Mouse (Mus musculus) C2C12 (cell line): ENCODE results near the gene Gprc5c. TPM values are rescaled to one million over a fixed set of nuclear protein-coding genes. Genes with fewer than 3 reads are reported as not detected.
A peak's percentile ranks its signal among the peaks of the same experiment; 100 is the strongest.

Experiments used
- H3K27me3 ChIP-seq: one replicate; pipeline ENCODE4 v1.6.1; 2011; ENCODE audit not compliant: control insufficient read depth, insufficient read depth, insufficient read length
- H3K36me3 ChIP-seq: one replicate; pipeline ENCODE4 v1.6.1; 2011; ENCODE audit not compliant: control insufficient read depth, insufficient read depth
- H3K4me3 ChIP-seq: one replicate; pipeline ENCODE4 v1.5.1; 2011; ENCODE audit warnings: mild to moderate bottlenecking, control low read depth; ENCODE audit not compliant: poor library complexity, insufficient read depth, severe bottlenecking
- H3K79me2 ChIP-seq: one replicate; pipeline ENCODE4 v1.6.1; 2011; ENCODE audit not compliant: control insufficient read depth, insufficient read depth
- H3K79me3 ChIP-seq: one replicate; pipeline ENCODE4 v1.6.1; 2011; ENCODE audit warnings: low read depth, control low read depth
- H3ac ChIP-seq: one replicate; pipeline ENCODE3; 2011; ENCODE audit warnings: low read depth; ENCODE audit not compliant: control insufficient read depth, insufficient read length
- CEBPB ChIP-seq: IDR thresholded peaks from one replicate; pipeline ENCODE4 v1.6.1; 2011; ENCODE audit warnings: low read depth, mild to moderate bottlenecking, control low read depth, moderate library complexity
- CTCF ChIP-seq: IDR thresholded peaks from one replicate; pipeline ENCODE4 v1.5.1; 2011; ENCODE audit not compliant: control insufficient read depth, insufficient read depth, insufficient read length
- FOSL1 ChIP-seq: IDR thresholded peaks from one replicate; pipeline ENCODE4 v1.8.0; 2011; ENCODE audit warnings: mild to moderate bottlenecking, low read length; ENCODE audit not compliant: poor library complexity, insufficient read depth, severe bottlenecking
- MAX ChIP-seq: IDR thresholded peaks from one replicate; pipeline ENCODE4 v1.6.1; 2011; ENCODE audit warnings: mild to moderate bottlenecking, control low read depth
- MYOD1 ChIP-seq: IDR thresholded peaks from one replicate; pipeline ENCODE4 v1.6.1; 2011; ENCODE audit warnings: low read depth; ENCODE audit not compliant: control insufficient read depth, insufficient read length
- MYOG ChIP-seq: IDR thresholded peaks from one replicate; pipeline ENCODE4 v1.6.1; 2011; ENCODE audit not compliant: control insufficient read depth, insufficient read length; ENCODE audit errors: extremely low read depth
- USF1 ChIP-seq: IDR thresholded peaks from one replicate; pipeline ENCODE4 v1.6.1; 2011; ENCODE audit warnings: low read depth, mild to moderate bottlenecking, control low read depth, moderate library complexity
- polyA plus RNA-seq: library from polyadenylated mRNA; unstranded; fragments of >200 nt; fragmentation: generic; extraction: Trizol; gene quantifications from one replicate; pipeline ENCODE4 v1.2.1, GENCODE M21; 2012; ENCODE audit warnings: missing spikeins

Gene Gprc5c
- polyA plus RNA-seq, 1 experiment: 0.75 TPM

DNA sequence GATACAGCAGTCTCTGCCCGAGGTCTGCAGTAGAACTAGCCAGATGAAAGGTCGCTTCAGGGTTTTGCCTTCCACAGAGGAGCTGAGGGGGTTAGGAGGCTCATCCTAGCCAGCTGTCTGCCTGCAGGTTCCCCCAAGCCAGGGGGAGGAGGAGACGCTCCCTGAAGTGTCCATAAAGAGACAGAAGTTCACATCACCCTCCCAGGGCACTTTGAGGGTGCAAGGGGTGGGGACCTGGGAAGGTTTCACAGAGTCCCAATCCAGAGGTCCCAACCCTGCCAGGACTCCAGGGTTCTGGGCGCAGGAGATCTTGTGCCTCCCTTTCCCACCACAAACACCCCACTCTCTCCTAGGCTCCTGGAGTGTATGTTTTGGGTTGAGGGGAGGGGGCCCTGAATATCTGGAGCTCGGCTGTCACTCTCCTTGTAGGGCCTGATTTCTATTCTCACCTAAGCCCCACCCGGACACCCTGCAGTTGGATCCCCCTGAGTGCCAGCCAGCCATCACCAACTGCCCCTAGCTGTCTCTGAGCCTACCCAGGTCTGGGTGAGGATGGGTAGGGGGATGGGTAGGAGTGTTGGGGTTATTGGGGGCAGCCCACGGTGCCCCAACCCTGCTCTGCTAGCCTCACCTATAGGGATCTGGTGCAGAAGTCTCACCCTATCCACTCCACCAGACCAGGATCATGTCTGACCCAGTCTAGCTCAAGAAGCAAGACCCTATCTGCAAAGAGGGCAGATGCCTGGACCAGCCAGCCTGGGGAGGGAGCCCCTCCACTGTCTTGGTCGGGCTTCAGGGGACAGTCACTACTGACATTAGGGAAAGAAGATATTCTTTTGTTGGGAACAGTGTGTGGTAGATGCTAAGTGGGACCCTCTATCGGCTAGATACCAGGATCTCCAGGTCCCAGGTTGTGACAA is 23.5 kb downstream of the Gprc5c start:
- no peak for TF ChIP-seq CTCF
- TF ChIP-seq MAX: no peak
- no peak for TF ChIP-seq MYOD1
- no peaks in the 10 kb centered on the region for H3K79me2 ChIP-seq

GRCm38 (mm10) chr11:114875301-114875801 is 24.4 kb downstream of the Gprc5c start:
- Histone ChIP-seq H3K79me3 (no peaks in the 10 kb centered on the region), H3K36me3 (no peaks in the 10 kb centered on the region), H3K27me3 (no peaks in the 10 kb centered on the region), H3ac (no peak overlapping the region), H3K79me2 (no peaks in the 10 kb centered on the region), H3K4me3 (no peak overlapping the region)
- TF ChIP-seq FOSL1 (no peak), MYOD1 (no peak), MYOG (no peak), MAX (no peak)

More for the DNA sequence above, 23.5 kb downstream of the Gprc5c start:
- H3K36me3 ChIP-seq: no peaks in the 10 kb centered on the region
- H3K27me3 ChIP-seq: no peaks in the 10 kb centered on the region
- H3K4me3 ChIP-seq: no peak overlapping the region
- H3ac ChIP-seq: no peak overlapping the region
- H3K79me3 ChIP-seq: no peaks in the 10 kb centered on the region

DNA sequence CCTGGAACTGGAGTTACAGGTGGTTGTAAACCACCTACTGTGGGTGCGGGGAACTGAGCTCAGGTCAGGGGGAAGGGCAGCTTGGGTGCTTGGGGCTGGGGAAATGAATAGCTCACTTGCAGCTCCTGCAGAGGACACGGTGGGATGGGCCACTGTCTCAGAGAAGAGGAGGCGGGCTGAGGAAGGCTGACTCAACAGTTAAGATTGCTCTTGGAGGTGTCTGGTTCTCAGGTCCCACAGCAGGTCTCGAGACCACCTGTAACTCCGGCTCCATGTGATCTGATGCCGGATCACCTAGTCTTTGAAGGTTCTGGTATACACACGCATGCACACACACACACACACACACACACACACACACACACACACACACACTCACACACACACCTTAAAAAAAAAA is 25.2 kb downstream of the Gprc5c start:
- no peaks in the 10 kb centered on the region for H3K79me2 ChIP-seq
- H3K27me3 ChIP-seq: no peaks in the 10 kb centered on the region
- no peaks in the 10 kb centered on the region for H3K36me3 ChIP-seq
- H3K79me3 ChIP-seq: no peaks in the 10 kb centered on the region
- no peak for TF ChIP-seq MYOG
- no peak for TF ChIP-seq CEBPB
- TF ChIP-seq CTCF: no peak
- no peak for TF ChIP-seq FOSL1
- TF ChIP-seq USF1: no peak
- no peak for TF ChIP-seq MYOD1
- no peak for TF ChIP-seq MAX
- no peak overlapping the region for H3ac ChIP-seq
- H3K4me3 ChIP-seq: no peak overlapping the region

DNA sequence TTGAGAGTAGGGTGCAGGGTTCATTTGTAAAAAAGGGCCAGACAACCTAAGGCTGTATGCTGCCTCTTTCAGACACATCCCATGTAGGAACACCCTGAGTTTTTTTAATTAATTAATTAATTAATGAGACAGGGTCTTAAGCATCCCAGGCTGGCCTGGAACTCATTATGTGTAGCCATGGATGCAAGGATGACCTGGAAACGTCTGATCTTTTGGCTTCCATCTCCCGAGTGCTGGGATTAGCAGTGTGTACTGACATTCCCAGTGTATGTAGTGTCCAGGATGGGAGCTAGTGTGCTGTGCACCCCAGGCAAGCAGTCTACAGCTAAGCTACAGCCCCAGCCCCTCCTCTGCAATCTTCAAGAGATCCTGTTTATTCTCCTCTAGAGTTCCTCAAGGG is 25.7 kb downstream of the Gprc5c start:
- H3K79me3 ChIP-seq: no peaks in the 10 kb centered on the region
- TF ChIP-seq CTCF (no peak), MYOD1 (no peak), MYOG (no peak), USF1 (no peak), FOSL1 (no peak), CEBPB (no peak), MAX (no peak)
- no peaks in the 10 kb centered on the region for H3K79me2 ChIP-seq
- no peak overlapping the region for H3ac ChIP-seq
- no peaks in the 10 kb centered on the region for H3K36me3 ChIP-seq
- H3K27me3 ChIP-seq: no peaks in the 10 kb centered on the region
- H3K4me3 ChIP-seq: no peak overlapping the region

GRCm38 (mm10) chr11:114877145-114877544 is 26.2 kb downstream of the Gprc5c start:
- Histone ChIP-seq H3K79me2 (no peaks in the 10 kb centered on the region), H3ac (peak overlapping the region; percentile 18), H3K36me3 (no peaks in the 10 kb centered on the region), H3K27me3 (no peaks in the 10 kb centered on the region), H3K79me3 (no peaks in the 10 kb centered on the region), H3K4me3 (no peak overlapping the region)
- TF ChIP-seq CTCF (peak; percentile 26), MAX (no peak), MYOG (no peak), USF1 (no peak), CEBPB (no peak)

GRCm38 (mm10) chr11:114879666-114880065 is 28.7 kb downstream of the Gprc5c start:
- H3K4me3 ChIP-seq: no peak overlapping the region
- no peaks in the 10 kb centered on the region for H3K36me3 ChIP-seq
- H3K79me2 ChIP-seq: no peaks in the 10 kb centered on the region
- TF ChIP-seq CTCF (no peak), MYOG (no peak), FOSL1 (no peak), MYOD1 (no peak), USF1 (no peak), MAX (no peak), CEBPB (no peak)
- no peak overlapping the region for H3ac ChIP-seq
- no peaks in the 10 kb centered on the region for H3K27me3 ChIP-seq
- no peaks in the 10 kb centered on the region for H3K79me3 ChIP-seq
